16 mouse cellular contexts compared by ENCODE assay signal in genomic region chr13:105290594-105290993, GRCm38 (mm10). TPM values are rescaled to one million over a fixed set of nuclear protein-coding genes. Genes with fewer than 3 reads are reported as not detected.
A peak's percentile ranks its signal among the peaks of the same experiment; 100 is the strongest.
DNase-seq lines count a peak whose midpoint lies in the region; ATAC-seq and TF ChIP-seq lines count a peak whose summit lies in the region.
"Had no signal": no experiment of that assay in that cellular context is flagged by ENCODE, and none has a peak within 500 bp of the region (broad histone marks: within the 10 kb centered on the region; RNA-seq: fewer than 3 reads in every experiment).

No protein-coding gene starts in this region.

- no peaks in the 10 kb centered on the region for H3K79me2 ChIP-seq in CH12.LX (replicated peaks; ENCODE audit: control insufficient read depth, extremely low read depth, insufficient read depth, poor library complexity, severe bottlenecking)
- no peaks in the 10 kb centered on the region for H3K79me2 ChIP-seq in MEL (ENCODE audit: control insufficient read depth, insufficient read depth, low read length, poor library complexity)

- H3K4me1 ChIP-seq in CH12.LX (ENCODE audit: control insufficient read depth in 1 of 2, insufficient read depth in 2 of 2) (peaks cover 9 to 34% of the 10 kb centered on the region in 2 experiments; a peak in 2 of 4 replicates), MEL (ENCODE audit: control insufficient read depth in 1 of 2, insufficient read depth in 2 of 2, low read length in 2 of 2) (peaks cover 6 to 16% of the 10 kb centered on the region in 2 experiments)

- DNase-seq in CH12.LX (ENCODE audit: extremely low read depth) (no peak), MEL (ENCODE audit: low read depth, low spot score) (no peak)
- DNase-seq in heart, adult 11 months, result no peak
- DNase-seq: adrenal gland, postnatal 25 days; B cell, adult 2 months; cerebellum, adult 11 months; cerebellum, adult 11-12 months; cerebellum, adult 18-20 months; cerebellum, adult 2 months; cerebellum, adult 8-10 months had no signal

- H3K9ac ChIP-seq in CH12.LX (ENCODE audit: insufficient read depth, low read depth) (no peak overlapping the region), MEL (ENCODE audit: control insufficient read depth, low read depth, low read length, poor library complexity, severe bottlenecking) (no peak overlapping the region)

- no peak for TF ChIP-seq POLR2A in CH12.LX (IDR thresholded peaks at IDR 0.05; ENCODE audit: low read depth, low read length)
- TF ChIP-seq POLR2A in MEL (IDR thresholded peaks at IDR 0.05; ENCODE audit: control insufficient read depth in 1 of 2, insufficient read depth in 1 of 2, low read depth in 1 of 2, low read length in 2 of 2, poor library complexity in 1 of 2), result no peak

- dilution Hi-C loops in CH12.LX (cut with MboI; ENCODE audit: extremely low pct_ligation_motif_present, extremely low pct_unique_long_range_greater_than_20kb, low sequenced_read_pairs), result no loop called here

- TF ChIP-seq CTCF in CH12.LX (conservative IDR thresholded peaks at IDR 0.05 in 1 of 2, IDR thresholded peaks at IDR 0.05 in 1 of 2; ENCODE audit: low read depth in 2 of 2, low read length in 2 of 2) (no peak), MEL (IDR thresholded peaks at IDR 0.05 in 2 of 3, conservative IDR thresholded peaks at IDR 0.05 in 1 of 3; ENCODE audit: control insufficient read depth in 1 of 3, insufficient read depth in 1 of 3, low read depth in 2 of 3, low read length in 3 of 3, poor library complexity in 1 of 3, severe bottlenecking in 1 of 3) (no peak)

- in situ Hi-C loops in CH12.LX (cut with MboI; ENCODE audit: low pct_ligation_motif_present, low pct_unique_long_range_greater_than_20kb, low sequenced_read_pairs), result no loop called here

- no peak overlapping the region for H3K4me3 ChIP-seq in CH12.LX (replicated peaks in 1 of 3; ENCODE audit: low read depth in 2 of 3, low read length in 2 of 3, poor library complexity in 1 of 3)
- no peak overlapping the region for H3K4me3 ChIP-seq in MEL (ENCODE audit: control insufficient read depth in 1 of 2, insufficient read depth in 1 of 2, low read depth in 2 of 2, low read length in 2 of 2)

- no peak overlapping the region for H3K27ac ChIP-seq in CH12.LX (ENCODE audit: insufficient read depth, low read depth)
- no peak overlapping the region for H3K27ac ChIP-seq in MEL (ENCODE audit: control insufficient read depth, low read depth, low read length)

- H3K9me3 ChIP-seq in CH12.LX (replicated peaks; ENCODE audit: low read length), result peaks cover 6% of the 10 kb centered on the region
- H3K9me3 ChIP-seq in MEL (replicated peaks; ENCODE audit: insufficient read depth, low read length), result no peaks in the 10 kb centered on the region
- H3K9me3 ChIP-seq: G1E had no signal

- H3K27me3 ChIP-seq in CH12.LX (replicated peaks) (no peaks in the 10 kb centered on the region), MEL (ENCODE audit: control insufficient read depth in 1 of 2, insufficient read depth in 2 of 2, low read length in 2 of 2) (no peaks in the 10 kb centered on the region)
- H3K27me3 ChIP-seq: Patski had no signal

- no peak for ATAC-seq in megakaryocyte, adult 5-6 weeks (ENCODE audit: poor library complexity, severe bottlenecking)
- ATAC-seq: activated CD4-positive, CD25-positive, alpha-beta regulatory T cell, adult 4 months; CD4-positive, CD25-positive, alpha-beta regulatory T cell, adult 4 months; Patski had no signal

- TF ChIP-seq EP300 in CH12.LX (IDR thresholded peaks at IDR 0.05; ENCODE audit: low read length) (no peak), MEL (IDR thresholded peaks at IDR 0.05; ENCODE audit: low read depth in 1 of 2, low read length in 2 of 2) (no peak)

- no peak overlapping the region for H3K4me2 ChIP-seq in CH12.LX (ENCODE audit: insufficient read depth, low read depth, poor library complexity, severe bottlenecking)

- TF ChIP-seq RAD21 in CH12.LX (IDR thresholded peaks at IDR 0.05; ENCODE audit: low read depth, low read length) (no peak), MEL (IDR thresholded peaks at IDR 0.05; ENCODE audit: low read depth, low read length) (no peak)

- H3K36me3 ChIP-seq in CH12.LX (replicated peaks in 1 of 2; ENCODE audit: control insufficient read depth in 1 of 2, insufficient read depth in 1 of 2, low read length in 1 of 2), result no peaks in the 10 kb centered on the region
- H3K36me3 ChIP-seq in MEL (ENCODE audit: control insufficient read depth in 1 of 2, insufficient read depth in 2 of 2, low read length in 2 of 2), result peaks cover 0 to 13% of the 10 kb centered on the region in 2 experiments; a peak in 2 of 4 replicates
- H3K36me3 ChIP-seq: G1E had no signal

TF ChIP-seq in CH12.LX, 34 proteins besides CTCF, POLR2A, EP300 and RAD21:
- TF ChIP-seq ZNF384 (IDR thresholded peaks at IDR 0.05; ENCODE audit: low read depth, low read length) (peak; percentile 71), ZC3H11A (IDR thresholded peaks at IDR 0.05; ENCODE audit: low read depth, low read length) (no peak)

TF ChIP-seq in MEL, 35 proteins besides CTCF, POLR2A, EP300 and RAD21:
- TF ChIP-seq POLR2AphosphoS5 (IDR thresholded peaks at IDR 0.05; ENCODE audit: borderline replicate concordance, low read depth, low read length) (no peak), USF1 (IDR thresholded peaks at IDR 0.05; ENCODE audit: low read depth, low read length) (peak; percentile 60), GATA1 (IDR thresholded peaks at IDR 0.05; ENCODE audit: low read depth, low read length) (no peak), TCF12 (IDR thresholded peaks at IDR 0.05; ENCODE audit: low read depth, low read length) (no peak), POLR2AphosphoS2 (IDR thresholded peaks at IDR 0.05; ENCODE audit: low read length) (no peak), E2F4 (IDR thresholded peaks at IDR 0.05; ENCODE audit: borderline replicate concordance, low read depth, low read length) (no peak), MXI1 (IDR thresholded peaks at IDR 0.05; ENCODE audit: low read depth, low read length) (no peak), MYC (IDR thresholded peaks at IDR 0.05; ENCODE audit: low read depth, low read length) (no peak), CHD1 (IDR thresholded peaks at IDR 0.05; ENCODE audit: low read depth, low read length) (no peak), CHD2 (IDR thresholded peaks at IDR 0.05; ENCODE audit: low read length) (no peak), ZNF384 (IDR thresholded peaks at IDR 0.05; ENCODE audit: low read depth, low read length) (peak; percentile 25; the same call in 1 of the 2 replicates), JUND (IDR thresholded peaks at IDR 0.05; ENCODE audit: low read depth, low read length) (no peak), RCOR1 (IDR thresholded peaks at IDR 0.05; ENCODE audit: low read depth, low read length) (no peak), ZMIZ1 (IDR thresholded peaks at IDR 0.05; ENCODE audit: low read depth, low read length) (no peak), ZC3H11A (IDR thresholded peaks at IDR 0.05; ENCODE audit: low read depth, low read length) (no peak), BHLHE40 (IDR thresholded peaks at IDR 0.05; ENCODE audit: borderline replicate concordance, low read depth, low read length) (no peak)

RNA-seq across cellular contexts. Expression of gene Rnf180, which starts 4.0 kb away (rescaled TPM):
- total RNA-seq in CH12.LX (2012; rRNA removed) (0.13 TPM in 2 replicates), CH12.LX (2014; rRNA removed) (0.31 TPM in 1 of 2 replicates, not detected in the other), MEL (2012; rRNA removed) (0.23 and 0.46 TPM in 2 replicates)
- polyA plus RNA-seq in CH12.LX (2012; ENCODE audit: insufficient read length, low read depth) (0.19 and 0.66 TPM in 2 replicates), MEL (2012; ENCODE audit: insufficient read depth in 1 of 2, insufficient read length in 2 of 2, low read depth in 1 of 2, low replicate concordance in 2 of 2, missing spikeins in 1 of 2) (under 1 TPM in 1 of 2 experiments, not detected in 1; 0.84 TPM)
- total RNA-seq in megakaryocyte, adult 5-6 weeks (2015), result 0.21 and 0.71 TPM in 2 replicates
- total RNA-seq in megakaryocyte, adult 5-6 weeks (2017), result 0.37 TPM in 1 of 2 replicates, not detected in the other
- polyA plus RNA-seq: C2C12; CD4-positive, CD25-positive, alpha-beta regulatory T cell, adult 4 months; G1E had no signal

Comparison
In these comparisons a context has a peak if more than half of its experiments do, and no peak if none do; other contexts are left out.
1. Of the 35 proteins assayed by ChIP-seq in both MEL and CH12.LX: peak only in MEL: USF1; only in CH12.LX: none; in both: ZNF384; in neither: 33.